Mouse (Mus musculus) forebrain, embryonic 16.5 days (tissue): ENCODE results near the gene Ankrd16. TPM values are rescaled to one million over a fixed set of nuclear protein-coding genes. Genes with fewer than 3 reads are reported as not detected.

Experiments
- ATAC-seq: fragments of 200-750 bp; cut with Nextera tagmentation; 2 replicates; pipeline ENCODE4 v1.8.0; 2017; ENCODE audit warnings: mild to moderate bottlenecking, moderate library complexity
- H3K27ac ChIP-seq: fragments of 300-500 bp; sonication (generic); 2 replicates; pipeline ENCODE4 v1.5.1; 2014; ENCODE audit warnings: low read length, control low read depth
- H3K27me3 ChIP-seq: fragments of 300-500 bp; sonication (generic); replicated peaks from 2 replicates; pipeline ENCODE4 v1.6.1; 2014; ENCODE audit warnings: low read length; ENCODE audit not compliant: control insufficient read depth, insufficient read depth
- H3K36me3 ChIP-seq: fragments of 300-500 bp; sonication (generic); 2 replicates; pipeline ENCODE4 v1.6.1; 2014; ENCODE audit not compliant: control insufficient read depth, insufficient read depth
- H3K4me1 ChIP-seq: fragments of 300-500 bp; sonication (generic); replicated peaks from 2 replicates; pipeline ENCODE4 v1.6.1; 2014; ENCODE audit warnings: low read length; ENCODE audit not compliant: control insufficient read depth, insufficient read depth
- H3K4me2 ChIP-seq: fragments of 300-500 bp; sonication (generic); 2 replicates; pipeline ENCODE4 v1.6.1; 2014; ENCODE audit warnings: mild to moderate bottlenecking, low read length, control low read depth
- H3K4me3 ChIP-seq: fragments of 300-500 bp; sonication (generic); replicated peaks from 2 replicates; pipeline ENCODE4 v1.5.1; 2014; ENCODE audit warnings: mild to moderate bottlenecking, low read length, control low read depth
- H3K9ac ChIP-seq: fragments of 300-500 bp; sonication (generic); replicated peaks from 2 replicates; pipeline ENCODE4 v1.6.1; 2014; ENCODE audit warnings: low read depth, low read length, control low read depth
- H3K9me3 ChIP-seq: fragments of 300-500 bp; sonication (generic); 2 replicates; pipeline ENCODE4 v1.6.1; 2016; ENCODE audit warnings: low read length; ENCODE audit not compliant: control insufficient read depth
- WGBS: fragments of 180-500 bp; shearing (Covaris S2); extraction: QIAGEN DNeasy Blood & Tissue Kit; methylation state at CpG from one replicate; pipeline ENCODE4 v1.1.7; 2014; 5-methylcytosine and 5-hydroxymethylcytosine counted together
- polyA plus RNA-seq: library from polyadenylated mRNA; unstranded; fragments of >200 nt; fragmentation: Nextera tagmentation; extraction: Ambion mirVana; gene quantifications from 2 replicates; pipeline ENCODE4 v1.2.1, GENCODE M21; 2015

Gene Ankrd16
- polyA plus RNA-seq, 1 experiment from 2014 or later, result 55.0 TPM

GRCm38 (mm10) chr2:11797930-11798364, 20.3 kb downstream of the Ankrd16 start:
- Histone ChIP-seq H3K4me1 (no peaks in the 10 kb centered on the region), H3K9ac (no peak overlapping the region), H3K9me3 (no peaks in the 10 kb centered on the region), H3K27me3 (no peaks in the 10 kb centered on the region), H3K4me3 (no peak overlapping the region), H3K27ac (no peak overlapping the region), H3K36me3 (0 out of 2 replicates have a peak, but pooled peaks cover 3% of the 10 kb centered on the region), H3K4me2 (no peak overlapping the region)
- 79% methylated on average over 5 of the region's 5 CpGs for WGBS
- ATAC-seq, result no peak

GRCm38 (mm10) chr2:11801299-11801930, 23.7 kb downstream of the Ankrd16 start:
- H3K4me1 ChIP-seq, result no peaks in the 10 kb centered on the region
- no peak for ATAC-seq
- H3K9me3 ChIP-seq, result no peaks in the 10 kb centered on the region
- no peak overlapping the region for H3K4me2 ChIP-seq
- H3K9ac ChIP-seq, result no peak overlapping the region
- WGBS, result 86% methylated on average over 2 of the region's 2 CpGs
- no peaks in the 10 kb centered on the region for H3K36me3 ChIP-seq
- no peak overlapping the region for H3K4me3 ChIP-seq
- H3K27ac ChIP-seq, result no peak overlapping the region
- no peaks in the 10 kb centered on the region for H3K27me3 ChIP-seq

Other genes starting within 250 kb of the Ankrd16 start
- gene Pfkfb3, start 223.8 kb upstream of the Ankrd16 start, polyA plus RNA-seq, result 41.1 and 43.8 TPM in 2 replicates
- gene Rbm17, start 173.7 kb upstream of the Ankrd16 start, polyA plus RNA-seq, result 146 and 149 TPM in 2 replicates
- gene Gm17490, start 151.6 kb upstream of the Ankrd16 start, polyA plus RNA-seq, result not detected in 2 replicates
- gene Il2ra, start 135.1 kb upstream of the Ankrd16 start, polyA plus RNA-seq, result not detected in 2 replicates
- 0.39 and 0.80 TPM in 2 replicates for gene Il15ra, start 72.6 kb upstream of the Ankrd16 start, polyA plus RNA-seq
- 125 and 142 TPM in 2 replicates for gene Fbh1, start 294 bp upstream of the Ankrd16 start, polyA plus RNA-seq